Mouse (Mus musculus) MEL (cell line): ENCODE measurements at regions not wholly inside any gene's neighbourhood (a gene's known extent, or its start where the extent isn't known, plus 50 kb on each side); places are given as distances from the start of the nearest gene placed in this dataset.

ENCODE experiments used
- DNase-seq: peaks from one replicate; pipeline ENCODE4 v3.0.0; 2011; ENCODE audit warnings: low read depth, low spot score
- H3K27ac ChIP-seq: 2 replicates; pipeline ENCODE4 v1.5.1; 2012; ENCODE audit warnings: low read depth, mild to moderate bottlenecking, control low read depth, low read length, moderate library complexity; ENCODE audit not compliant: control insufficient read depth
- H3K27me3 ChIP-seq, 2 experiments: fragments of 150-350 bp in 1 of 2; sonication (generic) in 1 of 2; 2 replicates each; pipeline ENCODE4 v1.6.1; 2012; ENCODE audit warnings: low read length in 2 of 2, mild to moderate bottlenecking in 2 of 2, improper control_type of control experiment in 1 of 2, moderate library complexity in 1 of 2; ENCODE audit not compliant: insufficient read depth in 2 of 2, control insufficient read depth in 1 of 2
- H3K36me3 ChIP-seq, 2 experiments: 2 replicates each; pipeline ENCODE4 v1.6.1; 2012 to 2014; ENCODE audit warnings: low read length in 2 of 2, improper control_type of control experiment in 1 of 2, inconsistent platforms in 1 of 2, mild to moderate bottlenecking in 1 of 2; ENCODE audit not compliant: insufficient read depth in 2 of 2, control insufficient read depth in 1 of 2
- H3K4me1 ChIP-seq, 2 experiments: fragments of 150-350 bp in 1 of 2; sonication (generic) in 1 of 2; 2 replicates each; pipeline ENCODE4 v1.6.1; 2012; ENCODE audit warnings: low read length in 2 of 2, improper control_type of control experiment in 1 of 2, mild to moderate bottlenecking in 1 of 2; ENCODE audit not compliant: insufficient read depth in 2 of 2, control insufficient read depth in 1 of 2
- H3K4me3 ChIP-seq, 2 experiments: fragments of 150-350 bp in 1 of 2; sonication (generic) in 1 of 2; 2 replicates each; pipeline ENCODE4 v1.5.1; 2012; ENCODE audit warnings: low read depth in 2 of 2, low read length in 2 of 2, mild to moderate bottlenecking in 2 of 2, moderate library complexity in 2 of 2, control low read depth in 1 of 2, improper control_type of control experiment in 1 of 2; ENCODE audit not compliant: control insufficient read depth in 1 of 2, insufficient read depth in 1 of 2
- H3K79me2 ChIP-seq: 2 replicates; pipeline ENCODE4 v1.6.1; 2012; ENCODE audit warnings: mild to moderate bottlenecking, low read length, moderate library complexity; ENCODE audit not compliant: control insufficient read depth, poor library complexity, insufficient read depth
- H3K9ac ChIP-seq: 2 replicates; pipeline ENCODE4 v1.6.1; 2012; ENCODE audit warnings: low read depth, mild to moderate bottlenecking, control low read depth, low read length, moderate library complexity; ENCODE audit not compliant: control insufficient read depth, poor library complexity, severe bottlenecking
- H3K9me3 ChIP-seq: fragments of 150-350 bp; sonication (generic); replicated peaks from 2 replicates; pipeline ENCODE4 v1.6.1; 2012; ENCODE audit warnings: mild to moderate bottlenecking, low read length, improper control_type of control experiment, moderate library complexity; ENCODE audit not compliant: insufficient read depth
- BHLHE40 ChIP-seq: IDR thresholded peaks from 2 replicates; pipeline ENCODE4 v1.6.1; 2012; ENCODE audit warnings: low read depth, mild to moderate bottlenecking, inconsistent platforms, low read length, improper control_type of control experiment, borderline replicate concordance
- CHD2 ChIP-seq: IDR thresholded peaks from 2 replicates; pipeline ENCODE4 v1.6.1; 2011; ENCODE audit warnings: low read length, improper control_type of control experiment
- CTCF ChIP-seq, 3 experiments: IDR thresholded peaks in 2 of 3; conservative IDR thresholded peaks in 1 of 3; 2 replicates each; pipeline ENCODE4 v1.5.1; 2011 to 2012; ENCODE audit warnings: low read length in 3 of 3, low read depth in 2 of 3, mild to moderate bottlenecking in 2 of 3, improper control_type of control experiment in 1 of 3, inconsistent platforms in 1 of 3, mixed read lengths in 1 of 3, moderate library complexity in 1 of 3; ENCODE audit not compliant: control insufficient read depth in 1 of 3, insufficient read depth in 1 of 3, poor library complexity in 1 of 3, severe bottlenecking in 1 of 3
- E2F4 ChIP-seq: IDR thresholded peaks from 2 replicates; pipeline ENCODE4 v1.6.1; 2011; ENCODE audit warnings: low read depth, low read length, improper control_type of control experiment, borderline replicate concordance
- GABPA ChIP-seq: IDR thresholded peaks from 2 replicates; pipeline ENCODE4 v1.6.1; 2012; ENCODE audit warnings: low read depth, mild to moderate bottlenecking, inconsistent platforms, low read length, improper control_type of control experiment, moderate library complexity
- HCFC1 ChIP-seq: IDR thresholded peaks from 2 replicates; pipeline ENCODE4 v1.6.1; 2012; ENCODE audit warnings: low read depth, mild to moderate bottlenecking, inconsistent platforms, low read length, improper control_type of control experiment, moderate library complexity
- KAT2A ChIP-seq: conservative IDR thresholded peaks from 2 replicates; pipeline ENCODE4 v1.6.1; 2012; ENCODE audit warnings: low read depth, low read length, improper control_type of control experiment, inconsistent platforms
- MAX ChIP-seq: IDR thresholded peaks from 2 replicates; pipeline ENCODE4 v1.6.1; 2011; ENCODE audit warnings: low read length, improper control_type of control experiment
- MAZ ChIP-seq: IDR thresholded peaks from 2 replicates; pipeline ENCODE4 v1.6.1; 2012; ENCODE audit warnings: low read depth, mild to moderate bottlenecking, inconsistent platforms, low read length, improper control_type of control experiment
- MEF2A ChIP-seq: IDR thresholded peaks from 2 replicates; pipeline ENCODE4 v1.6.1; 2014; ENCODE audit warnings: low read depth, mild to moderate bottlenecking, inconsistent platforms, low read length, improper control_type of control experiment; ENCODE audit not compliant: poor library complexity, insufficient replicate concordance, severe bottlenecking; ENCODE audit errors: extremely low read depth
- MXI1 ChIP-seq: IDR thresholded peaks from 2 replicates; pipeline ENCODE4 v1.6.1; 2011; ENCODE audit warnings: mild to moderate bottlenecking, low read depth, low read length, improper control_type of control experiment
- MYB ChIP-seq: IDR thresholded peaks from 2 replicates; pipeline ENCODE4 v1.6.1; 2011; ENCODE audit warnings: mild to moderate bottlenecking, low read depth, low read length, improper control_type of control experiment
- MYC ChIP-seq: IDR thresholded peaks from 2 replicates; pipeline ENCODE4 v1.6.1; 2011; ENCODE audit warnings: low read depth, mild to moderate bottlenecking, low read length, improper control_type of control experiment, moderate library complexity
- NELFE ChIP-seq: IDR thresholded peaks from 2 replicates; pipeline ENCODE4 v1.6.1; 2011; ENCODE audit warnings: low read depth, low read length, improper control_type of control experiment
- POLR2A ChIP-seq, 2 experiments: IDR thresholded peaks; 2 replicates each; pipeline ENCODE4 v1.6.1; 2011 to 2012; ENCODE audit warnings: low read length in 2 of 2, mild to moderate bottlenecking in 2 of 2, control low read depth in 1 of 2, improper control_type of control experiment in 1 of 2, low read depth in 1 of 2, moderate library complexity in 1 of 2; ENCODE audit not compliant: control insufficient read depth in 1 of 2, insufficient read depth in 1 of 2, poor library complexity in 1 of 2
- RCOR1 ChIP-seq: IDR thresholded peaks from 2 replicates; pipeline ENCODE4 v1.6.1; 2012; ENCODE audit warnings: low read depth, mild to moderate bottlenecking, inconsistent platforms, low read length, improper control_type of control experiment
- SIN3A ChIP-seq: IDR thresholded peaks from 2 replicates; pipeline ENCODE4 v1.6.1; 2012; ENCODE audit warnings: low read length, improper control_type of control experiment, inconsistent platforms
- SMC3 ChIP-seq: IDR thresholded peaks from 2 replicates; pipeline ENCODE4 v1.6.1; 2011; ENCODE audit warnings: low read depth, low read length, improper control_type of control experiment
- TBP ChIP-seq: IDR thresholded peaks from 2 replicates; pipeline ENCODE4 v1.8.0; 2011; ENCODE audit warnings: low read depth, low read length, improper control_type of control experiment
- TCF12 ChIP-seq: IDR thresholded peaks from 2 replicates; pipeline ENCODE4 v1.6.1; 2014; ENCODE audit warnings: low read depth, mild to moderate bottlenecking, inconsistent platforms, low read length, improper control_type of control experiment, moderate library complexity
- UBTF ChIP-seq: IDR thresholded peaks from 2 replicates; pipeline ENCODE4 v1.6.1; 2012; ENCODE audit warnings: low read depth, mild to moderate bottlenecking, inconsistent platforms, low read length, improper control_type of control experiment, moderate library complexity, borderline replicate concordance; ENCODE audit not compliant: insufficient read depth
- USF1 ChIP-seq: IDR thresholded peaks from 2 replicates; pipeline ENCODE4 v1.6.1; 2014; ENCODE audit warnings: low read depth, mild to moderate bottlenecking, inconsistent platforms, low read length, improper control_type of control experiment, moderate library complexity
- ZNF384 ChIP-seq: IDR thresholded peaks from 2 replicates; pipeline ENCODE4 v1.6.1; 2012; ENCODE audit warnings: low read depth, mild to moderate bottlenecking, inconsistent platforms, low read length, improper control_type of control experiment

- Histone ChIP-seq H3K27ac (no peak overlapping the region), H3K9me3 (no peaks in the 10 kb centered on the region), H3K4me1 (no peaks in the 10 kb centered on the region), H3K4me3 (no peak overlapping the region), H3K79me2 (no peaks in the 10 kb centered on the region), H3K36me3 (no peaks in the 10 kb centered on the region), H3K9ac (no peak overlapping the region), H3K27me3 (peaks cover 0 to 2% of the 10 kb centered on the region in 2 experiments; a peak in 1 of 4 replicates)
- TF ChIP-seq BHLHE40: no peak
- TF ChIP-seq CTCF (IDR thresholded peaks at IDR 0.05 in 2 of 3, conservative IDR thresholded peaks at IDR 0.05 in 1 of 3; ENCODE audit: control insufficient read depth in 1 of 3, insufficient read depth in 1 of 3, low read depth in 2 of 3, low read length in 3 of 3, poor library complexity in 1 of 3, severe bottlenecking in 1 of 3): no peak
- no peak for TF ChIP-seq MYB
- no peak for TF ChIP-seq SMC3
- no peak for TF ChIP-seq USF1
- no peak for TF ChIP-seq NELFE
- TF ChIP-seq TCF12: no peak
- TF ChIP-seq MXI1: no peak
- no peak for TF ChIP-seq GABPA
- no peak for TF ChIP-seq CHD2
- no peak for TF ChIP-seq E2F4
- TF ChIP-seq MYC: no peak
- TF ChIP-seq KAT2A: no peak
- no peak for TF ChIP-seq POLR2A (IDR thresholded peaks at IDR 0.05; ENCODE audit: control insufficient read depth in 1 of 2, insufficient read depth in 1 of 2, low read depth in 1 of 2, low read length in 2 of 2, poor library complexity in 1 of 2)
- TF ChIP-seq MAZ: no peak
- TF ChIP-seq ZNF384: no peak
- no peak for TF ChIP-seq SIN3A
- TF ChIP-seq UBTF: no peak
- DNase-seq: no peak
Observed at GRCm38 (mm10) chr3:52210556-52211302, 57.4 kb upstream of the Foxo1 start.

GRCm38 (mm10) chr3:52211303-52211695 is 56.8 kb upstream of the Foxo1 start:
- Histone ChIP-seq H3K27me3 (peaks cover 0 to 2% of the 10 kb centered on the region in 2 experiments; a peak in 1 of 4 replicates), H3K27ac (no peak overlapping the region), H3K9ac (no peak overlapping the region), H3K4me3 (no peak overlapping the region), H3K79me2 (no peaks in the 10 kb centered on the region), H3K9me3 (no peaks in the 10 kb centered on the region), H3K36me3 (no peaks in the 10 kb centered on the region), H3K4me1 (no peaks in the 10 kb centered on the region)
- TF ChIP-seq MYB: no peak
- TF ChIP-seq MEF2A: no peak
- TF ChIP-seq MAX: no peak
- TF ChIP-seq HCFC1: no peak
- TF ChIP-seq TBP: no peak
- no peak for TF ChIP-seq RCOR1
- DNase-seq: no peak
